Mouse (Mus musculus) spleen, adult 2 months (tissue): ENCODE results near the gene Pld5. TPM values are rescaled to one million over a fixed set of nuclear protein-coding genes. Genes with fewer than 3 reads are reported as not detected.

Experiments
- DNase-seq, 2 experiments: peaks; one replicate each; pipeline versions ENCODE4 v3.0.0 to v3.0.0-alpha.2; 2012 to 2021; ENCODE audit warnings: low spot score in 2 of 2, low read depth in 1 of 2
- H3K27ac ChIP-seq: fragments of 200-500 bp; 2 replicates; pipeline ENCODE4 v1.5.1; 2012; ENCODE audit warnings: low read length, inconsistent platforms; ENCODE audit not compliant: insufficient read depth
- H3K27me3 ChIP-seq: fragments of 200-500 bp; 2 replicates; pipeline ENCODE4 v1.6.1; 2012; ENCODE audit warnings: mild to moderate bottlenecking, moderate library complexity, low read length, inconsistent platforms; ENCODE audit not compliant: control insufficient read depth, insufficient read depth
- H3K36me3 ChIP-seq: fragments of 200-500 bp; 2 replicates; pipeline ENCODE4 v1.6.1; 2012; ENCODE audit warnings: mild to moderate bottlenecking, low read length, inconsistent platforms; ENCODE audit not compliant: control insufficient read depth, insufficient read depth
- H3K4me1 ChIP-seq: fragments of 200-500 bp; 2 replicates; pipeline ENCODE4 v1.6.1; 2011; ENCODE audit warnings: inconsistent platforms; ENCODE audit not compliant: control insufficient read depth, insufficient read depth, insufficient read length
- H3K4me3 ChIP-seq: fragments of 200-500 bp; 2 replicates; pipeline ENCODE4 v1.5.1; 2011; ENCODE audit warnings: mild to moderate bottlenecking, inconsistent platforms; ENCODE audit not compliant: insufficient read depth, insufficient read length; ENCODE audit errors: extremely low read depth
- CTCF ChIP-seq: fragments of 200-500 bp; IDR thresholded peaks from 2 replicates; pipeline ENCODE4 v1.5.1; 2011; ENCODE audit warnings: mild to moderate bottlenecking, inconsistent platforms; ENCODE audit not compliant: insufficient read depth, insufficient read length, insufficient replicate concordance; ENCODE audit errors: extremely low read depth
- POLR2A ChIP-seq: fragments of 200-500 bp; IDR thresholded peaks from 2 replicates; pipeline ENCODE4 v1.6.1; 2011; ENCODE audit warnings: low read depth, low read length, inconsistent platforms
- WGBS: fragments of 180-500 bp; shearing (Covaris S2); methylation state at CpG from one replicate; pipeline ENCODE4 v1.1.7; 2018; 5-methylcytosine and 5-hydroxymethylcytosine counted together
- polyA plus RNA-seq: library from polyadenylated mRNA; depleted of rRNA; stranded (reverse); fragments of >200 nt; gene quantifications from 2 replicates; pipeline ENCODE4 v1.2.3, GENCODE M21; 2012

Gene Pld5
- polyA plus RNA-seq, 1 experiment: not detected

- Histone ChIP-seq H3K36me3 (no peaks in the 10 kb centered on the region), H3K27me3 (no peaks in the 10 kb centered on the region), H3K4me1 (no peaks in the 10 kb centered on the region), H3K27ac (no peak overlapping the region), H3K4me3 (no peak overlapping the region)
- no peak for TF ChIP-seq POLR2A
- no peak for TF ChIP-seq CTCF
- DNase-seq: no peak
These were observed 209.8 kb downstream of the Pld5 start for GRCm38 (mm10) chr1:176065281-176065680.

GRCm38 (mm10) chr1:176064471-176064870, 210.6 kb downstream of the Pld5 start:
- TF ChIP-seq CTCF (no peak), POLR2A (no peak)
- no peak for DNase-seq
- H3K36me3 ChIP-seq: no peaks in the 10 kb centered on the region
- no peaks in the 10 kb centered on the region for H3K4me1 ChIP-seq
- no peaks in the 10 kb centered on the region for H3K27me3 ChIP-seq
- H3K27ac ChIP-seq: no peak overlapping the region
- H3K4me3 ChIP-seq: no peak overlapping the region

DNA sequence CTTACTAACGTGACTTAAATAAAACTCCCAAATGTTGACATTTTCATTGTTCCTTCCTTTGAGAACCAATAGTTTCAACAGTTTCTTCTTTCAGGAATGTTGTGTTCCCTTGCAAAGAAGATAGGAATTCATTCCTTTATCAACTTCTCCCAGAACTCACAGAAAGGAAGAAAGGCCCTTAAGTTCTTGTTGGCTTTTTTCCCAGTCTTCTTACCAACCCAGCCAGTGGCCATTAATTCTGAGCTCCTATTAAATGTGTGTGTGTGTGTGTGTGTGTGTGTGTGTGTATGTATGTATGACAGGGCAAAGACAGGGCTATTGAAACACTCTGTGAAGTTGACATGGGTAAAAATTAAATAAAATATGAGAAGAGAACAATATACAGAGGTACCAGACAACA, 221.5 kb downstream of the Pld5 start:
- WGBS: 30% methylated on average over 1 of the region's 1 CpGs
- H3K27me3 ChIP-seq: no peaks in the 10 kb centered on the region
- H3K4me3 ChIP-seq: no peak overlapping the region
- no peak for DNase-seq
- H3K4me1 ChIP-seq: no peaks in the 10 kb centered on the region
- no peak overlapping the region for H3K27ac ChIP-seq
- H3K36me3 ChIP-seq: no peaks in the 10 kb centered on the region
- TF ChIP-seq CTCF (no peak), POLR2A (no peak)

GRCm38 (mm10) chr1:176046995-176047394, 228.1 kb downstream of the Pld5 start:
- no peak overlapping the region for H3K4me3 ChIP-seq
- 74% methylated on average over 5 of the region's 5 CpGs for WGBS
- H3K27ac ChIP-seq: no peak overlapping the region
- H3K4me1 ChIP-seq: no peaks in the 10 kb centered on the region
- H3K27me3 ChIP-seq: no peaks in the 10 kb centered on the region
- no peak for DNase-seq
- TF ChIP-seq CTCF (no peak), POLR2A (no peak)
- H3K36me3 ChIP-seq: no peaks in the 10 kb centered on the region

DNA sequence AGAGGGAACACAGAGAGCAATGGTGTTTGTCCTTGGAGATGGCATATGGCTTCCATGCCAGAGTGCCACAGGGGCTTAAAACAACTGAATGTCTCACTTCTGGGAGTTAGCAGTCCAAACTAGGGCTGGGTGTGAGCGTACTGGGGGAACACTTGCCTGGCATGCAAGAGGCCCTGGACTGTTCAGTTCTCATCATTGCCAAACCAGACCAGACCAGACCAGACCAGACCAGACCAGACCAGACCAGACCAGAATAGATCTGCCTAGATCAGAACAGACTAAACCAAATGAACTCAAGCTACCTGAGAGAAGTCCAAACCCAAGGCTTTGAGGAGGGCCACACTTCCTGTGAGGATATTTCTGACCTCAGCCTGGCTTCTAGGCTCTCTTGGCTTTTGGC, 228.7 kb downstream of the Pld5 start:
- no peak overlapping the region for H3K27ac ChIP-seq
- 84% methylated on average over 1 of the region's 1 CpGs for WGBS
- TF ChIP-seq POLR2A (no peak), CTCF (no peak)
- H3K4me3 ChIP-seq: no peak overlapping the region
- no peaks in the 10 kb centered on the region for H3K27me3 ChIP-seq
- H3K4me1 ChIP-seq: no peaks in the 10 kb centered on the region
- no peak for DNase-seq
- H3K36me3 ChIP-seq: no peaks in the 10 kb centered on the region

GRCm38 (mm10) chr1:176043056-176043455, 232.1 kb downstream of the Pld5 start:
- Histone ChIP-seq H3K4me3 (no peak overlapping the region), H3K36me3 (no peaks in the 10 kb centered on the region), H3K4me1 (no peaks in the 10 kb centered on the region), H3K27ac (no peak overlapping the region), H3K27me3 (no peaks in the 10 kb centered on the region)
- DNase-seq: no peak
- no peak for TF ChIP-seq POLR2A
- no peak for TF ChIP-seq CTCF
- 76% methylated on average over 4 of the region's 4 CpGs for WGBS

DNA sequence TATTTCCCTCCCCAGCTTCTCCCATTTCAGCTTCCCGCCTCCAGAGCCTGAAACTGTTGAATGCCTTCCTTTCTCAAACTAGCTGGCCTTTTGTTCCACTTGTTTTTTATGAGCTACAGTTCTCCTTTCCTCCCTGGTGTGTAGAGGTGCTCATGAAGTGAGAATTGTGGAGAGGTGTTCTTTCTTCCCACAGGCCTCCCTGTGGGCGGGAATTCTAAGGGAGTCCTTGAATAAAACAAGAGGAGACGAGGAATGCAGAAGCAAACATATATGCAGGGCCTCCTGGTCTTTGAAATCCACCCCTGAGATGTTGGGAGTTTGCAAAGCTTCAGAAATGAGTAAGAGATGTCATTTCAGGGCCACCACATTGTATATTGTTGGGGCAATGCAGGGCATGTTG, 235.2 kb downstream of the Pld5 start:
- no peaks in the 10 kb centered on the region for H3K27me3 ChIP-seq
- TF ChIP-seq CTCF (no peak), POLR2A (no peak)
- no peak for DNase-seq
- no peaks in the 10 kb centered on the region for H3K36me3 ChIP-seq
- H3K27ac ChIP-seq: no peak overlapping the region
- H3K4me3 ChIP-seq: no peak overlapping the region
- WGBS: 80% methylated on average over 3 of the region's 3 CpGs
- H3K4me1 ChIP-seq: no peaks in the 10 kb centered on the region
